Mouse (Mus musculus) midbrain, embryonic 12.5 days (tissue): ENCODE results near the gene Rnf166. TPM values are rescaled to one million over a fixed set of nuclear protein-coding genes. Genes with fewer than 3 reads are reported as not detected.

Experiments
- ATAC-seq: fragments of 200-750 bp; cut with Nextera tagmentation; 2 replicates; pipeline ENCODE4 v1.8.0; 2017; ENCODE audit warnings: low read depth, moderate TSS enrichment, moderate library complexity; ENCODE audit not compliant: low FRiP score
- H3K27ac ChIP-seq: fragments of 300-500 bp; sonication (generic); replicated peaks from 2 replicates; pipeline ENCODE4 v1.5.1; 2016; ENCODE audit warnings: mild to moderate bottlenecking
- H3K27me3 ChIP-seq: fragments of 300-500 bp; sonication (generic); 2 replicates; pipeline ENCODE4 v1.6.1; 2016; ENCODE audit warnings: mild to moderate bottlenecking
- H3K36me3 ChIP-seq: fragments of 300-500 bp; sonication (generic); 2 replicates; pipeline ENCODE4 v1.6.1; 2016
- H3K4me1 ChIP-seq: fragments of 300-500 bp; sonication (generic); 2 replicates; pipeline ENCODE4 v1.6.1; 2016
- H3K4me2 ChIP-seq: fragments of 300-500 bp; sonication (generic); replicated peaks from 2 replicates; pipeline ENCODE4 v1.6.1; 2016; ENCODE audit warnings: mild to moderate bottlenecking, moderate library complexity
- H3K4me3 ChIP-seq: fragments of 300-500 bp; sonication (generic); 2 replicates; pipeline ENCODE4 v1.5.1; 2016; ENCODE audit warnings: mild to moderate bottlenecking
- H3K9ac ChIP-seq: fragments of 300-500 bp; sonication (generic); replicated peaks from 2 replicates; pipeline ENCODE4 v1.6.1; 2016; ENCODE audit warnings: mild to moderate bottlenecking, moderate library complexity
- H3K9me3 ChIP-seq: fragments of 300-500 bp; sonication (generic); 2 replicates; pipeline ENCODE4 v1.6.1; 2016; ENCODE audit warnings: mild to moderate bottlenecking
- WGBS: fragments of 180-500 bp; shearing (Covaris S2); methylation state at CpG from one replicate; pipeline ENCODE4 v1.1.7; 2016; 5-methylcytosine and 5-hydroxymethylcytosine counted together
- microRNA-seq: library from miRNA; unstranded; fragments of <30 nt; microRNA quantifications from one replicate; pipeline ENCODE4, GENCODE M21; 2017
- polyA plus RNA-seq: library from polyadenylated mRNA; unstranded; fragments of >200 nt; fragmentation: Nextera tagmentation; extraction: Ambion mirVana; gene quantifications from 2 replicates; pipeline ENCODE4 v1.2.1, GENCODE M21; 2016

Rnf166 gene
- polyA plus RNA-seq, 1 experiment from 2014 or later: 37.7 TPM

GRCm38 (mm10) chr8:122419881-122420555, 55.8 kb downstream of the Rnf166 start:
- peaks cover 45% of the 10 kb centered on the region for H3K36me3 ChIP-seq
- WGBS: 76% methylated on average over 9 of the region's 9 CpGs
- H3K4me2 ChIP-seq: no peak overlapping the region
- no peak overlapping the region for H3K27ac ChIP-seq
- no peaks in the 10 kb centered on the region for H3K9me3 ChIP-seq
- no peaks in the 10 kb centered on the region for H3K27me3 ChIP-seq
- no peak overlapping the region for H3K9ac ChIP-seq
- no peaks in the 10 kb centered on the region for H3K4me1 ChIP-seq
- H3K4me3 ChIP-seq: no peak overlapping the region
- no peak for ATAC-seq

Small RNAs within 50 kb of the gene (microRNA-seq; reads per million reads assigned to microRNA genes)
- gene Gm24366: not detected

Other genes with a start within 250 kb of the Rnf166 start
- gene Zfpm1, start 193.9 kb downstream of the Rnf166 start, polyA plus RNA-seq: 3.0 TPM in 2 replicates
- gene Trhr2, start 115.3 kb downstream of the Rnf166 start, polyA plus RNA-seq: not detected in 2 replicates
- 68.3 and 74.0 TPM in 2 replicates for gene Zc3h18, start 99.5 kb downstream of the Rnf166 start, polyA plus RNA-seq
- not detected in 2 replicates for gene Il17c, start 54.0 kb downstream of the Rnf166 start, polyA plus RNA-seq
- gene Cyba, start 43.1 kb downstream of the Rnf166 start, polyA plus RNA-seq: 58.2 and 63.7 TPM in 2 replicates
- 45.8 and 47.4 TPM in 2 replicates for gene Mvd, start 32.6 kb downstream of the Rnf166 start, polyA plus RNA-seq
- gene Snai3, start 15.3 kb downstream of the Rnf166 start, polyA plus RNA-seq: not detected in 2 replicates
- 65.1 and 66.8 TPM in 2 replicates for gene Ctu2, start 79 bp upstream of the Rnf166 start, polyA plus RNA-seq
- 5.0 and 8.0 TPM in 2 replicates for gene Piezo1, start 75.3 kb upstream of the Rnf166 start, polyA plus RNA-seq
- gene Cdt1, start 92.0 kb upstream of the Rnf166 start, polyA plus RNA-seq: 30.0 and 34.7 TPM in 2 replicates
- gene Aprt, start 100.8 kb upstream of the Rnf166 start, polyA plus RNA-seq: 157 and 160 TPM in 2 replicates
- gene Galns, start 135.4 kb upstream of the Rnf166 start, polyA plus RNA-seq: 4.9 and 5.7 TPM in 2 replicates
- 50.4 and 57.5 TPM in 2 replicates for gene Trappc2l, start 135.6 kb upstream of the Rnf166 start, polyA plus RNA-seq
- gene Pabpn1l, start 146.7 kb upstream of the Rnf166 start, polyA plus RNA-seq: not detected in 2 replicates
- gene Cbfa2t3, start 223.0 kb upstream of the Rnf166 start, polyA plus RNA-seq: 12.9 and 14.5 TPM in 2 replicates